Mouse (Mus musculus) heart, embryonic 10.5 days (tissue): ENCODE data around the gene Agtpbp1. TPM values are rescaled to one million over a fixed set of nuclear protein-coding genes. Genes with fewer than 3 reads are reported as not detected.

Source experiments
- DNase-seq: peaks from one replicate; pipeline ENCODE4 v3.0.0-alpha.2; 2017; ENCODE audit warnings: low spot score
- H3K27ac ChIP-seq: fragments of 300-500 bp; sonication (generic); 2 replicates; pipeline ENCODE4 v1.5.1; 2016; ENCODE audit warnings: mild to moderate bottlenecking
- H3K27me3 ChIP-seq: fragments of 300-500 bp; sonication (generic); 2 replicates; pipeline ENCODE4 v1.6.1; 2016; ENCODE audit warnings: mild to moderate bottlenecking; ENCODE audit not compliant: poor library complexity, insufficient read depth, severe bottlenecking
- H3K36me3 ChIP-seq: fragments of 300-500 bp; sonication (generic); 2 replicates; pipeline ENCODE4 v1.6.1; 2016; ENCODE audit warnings: mild to moderate bottlenecking, moderate library complexity
- H3K4me1 ChIP-seq: fragments of 300-500 bp; sonication (generic); 2 replicates; pipeline ENCODE4 v1.6.1; 2016; ENCODE audit warnings: mild to moderate bottlenecking
- H3K4me3 ChIP-seq: fragments of 300-500 bp; sonication (generic); 2 replicates; pipeline ENCODE4 v1.5.1; 2016; ENCODE audit warnings: mild to moderate bottlenecking, moderate library complexity
- H3K9me3 ChIP-seq: fragments of 300-500 bp; sonication (generic); 2 replicates; pipeline ENCODE4 v1.6.1; 2016; ENCODE audit warnings: mild to moderate bottlenecking, moderate library complexity
- WGBS: fragments of 180-500 bp; shearing (Covaris S2); methylation state at CpG from one replicate; pipeline ENCODE4 v1.1.7; 2016; 5-methylcytosine and 5-hydroxymethylcytosine counted together
- polyA plus RNA-seq: library from polyadenylated mRNA; unstranded; fragments of >200 nt; fragmentation: Nextera tagmentation; extraction: Ambion mirVana; gene quantifications from 2 replicates; pipeline ENCODE4 v1.2.1, GENCODE M21; 2016

The Agtpbp1 gene
- polyA plus RNA-seq, 1 experiment from 2014 or later, result 8.8 TPM

GRCm38 (mm10) chr13:59468181-59468802 is 116.7 kb downstream of the Agtpbp1 start:
- Histone ChIP-seq H3K27ac (no peak overlapping the region), H3K4me1 (peaks cover 7% of the 10 kb centered on the region; the same call in 1 of the 2 replicates), H3K9me3 (no peaks in the 10 kb centered on the region), H3K4me3 (no peak overlapping the region), H3K27me3 (no peaks in the 10 kb centered on the region), H3K36me3 (no peaks in the 10 kb centered on the region; the same call in 1 of the 2 replicates)
- WGBS, result 82% methylated on average over 8 of the region's 8 CpGs
- DNase-seq, result no peak

DNA sequence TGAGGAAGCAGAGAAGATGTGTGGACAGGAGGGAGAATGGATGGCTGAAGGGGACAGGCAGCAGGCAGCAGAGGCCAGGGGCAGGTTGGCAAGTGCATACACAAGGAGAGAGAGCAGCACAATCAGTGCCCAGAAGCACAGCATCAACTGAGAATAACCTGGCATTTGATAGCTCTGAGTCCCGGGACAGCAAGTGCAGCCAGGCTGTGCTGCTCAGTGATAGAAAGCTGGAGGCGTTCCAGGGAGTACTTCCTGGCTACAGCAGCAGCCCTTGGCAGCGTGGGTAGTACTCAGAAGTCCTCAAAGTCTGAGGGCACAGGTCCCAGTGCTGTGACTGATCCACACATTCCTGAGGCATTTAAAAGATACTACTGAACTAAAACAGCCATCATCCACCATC is 117.4 kb downstream of the Agtpbp1 start:
- H3K36me3 ChIP-seq, result no peaks in the 10 kb centered on the region; the same call in 1 of the 2 replicates
- WGBS, result 56% methylated on average over 3 of the region's 3 CpGs
- H3K27me3 ChIP-seq, result no peaks in the 10 kb centered on the region
- H3K27ac ChIP-seq, result no peak overlapping the region
- DNase-seq, result no peak
- no peak overlapping the region for H3K4me3 ChIP-seq
- peaks cover 7% of the 10 kb centered on the region; the same call in 1 of the 2 replicates for H3K4me1 ChIP-seq
- H3K9me3 ChIP-seq, result no peaks in the 10 kb centered on the region

DNA sequence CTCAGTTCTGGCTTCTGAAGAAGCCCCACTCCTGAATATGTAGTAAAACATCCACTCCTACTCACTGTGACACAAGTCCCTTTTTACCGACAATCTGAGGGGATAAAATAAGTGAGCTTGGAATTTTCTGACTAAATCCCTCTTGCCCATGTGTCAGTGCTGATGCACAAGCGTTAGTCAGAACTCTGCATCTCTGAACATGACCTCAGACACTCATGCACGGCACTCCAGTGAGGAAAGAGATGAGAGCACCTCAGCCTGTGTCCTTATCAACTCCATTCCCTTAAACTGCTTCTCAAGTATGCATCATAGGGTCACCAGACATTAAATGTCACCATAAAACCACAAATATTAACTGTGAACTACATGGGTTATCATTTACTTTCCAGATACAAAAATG is 124.1 kb downstream of the Agtpbp1 start:
- H3K4me1 ChIP-seq, result no peaks in the 10 kb centered on the region
- H3K9me3 ChIP-seq, result no peaks in the 10 kb centered on the region
- H3K27me3 ChIP-seq, result no peaks in the 10 kb centered on the region
- 79% methylated on average over 3 of the region's 3 CpGs for WGBS
- H3K36me3 ChIP-seq, result peaks cover 3% of the 10 kb centered on the region; the same call in 1 of the 2 replicates
- H3K4me3 ChIP-seq, result no peak overlapping the region
- no peak overlapping the region for H3K27ac ChIP-seq
- DNase-seq, result no peak

DNA sequence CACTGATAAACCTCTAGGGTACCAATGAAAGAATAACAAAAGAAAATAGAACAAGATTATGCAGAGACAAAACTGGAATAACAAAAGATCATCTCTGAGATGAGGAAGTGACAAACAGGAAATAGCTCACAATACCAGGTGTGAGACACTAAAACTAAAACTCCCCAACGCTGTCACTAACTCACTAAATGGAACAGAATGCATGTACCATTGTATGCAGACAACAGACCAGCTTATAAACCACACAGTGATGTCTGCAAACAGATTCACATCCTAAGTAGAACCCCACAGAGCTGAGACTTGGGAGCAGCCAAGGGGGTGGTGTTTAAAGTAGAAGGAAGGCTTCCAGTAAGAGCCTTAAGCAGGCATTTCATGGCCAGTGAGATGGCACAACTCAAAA is 128.8 kb downstream of the Agtpbp1 start:
- no peak for DNase-seq
- Histone ChIP-seq H3K4me1 (peaks cover 32% of the 10 kb centered on the region), H3K27me3 (no peaks in the 10 kb centered on the region), H3K4me3 (no peak overlapping the region), H3K36me3 (0 out of 2 replicates have a peak, but pooled peaks cover 3% of the 10 kb centered on the region), H3K27ac (no peak overlapping the region), H3K9me3 (no peaks in the 10 kb centered on the region)
- WGBS, result 77% methylated on average over 1 of the region's 1 CpGs

DNA sequence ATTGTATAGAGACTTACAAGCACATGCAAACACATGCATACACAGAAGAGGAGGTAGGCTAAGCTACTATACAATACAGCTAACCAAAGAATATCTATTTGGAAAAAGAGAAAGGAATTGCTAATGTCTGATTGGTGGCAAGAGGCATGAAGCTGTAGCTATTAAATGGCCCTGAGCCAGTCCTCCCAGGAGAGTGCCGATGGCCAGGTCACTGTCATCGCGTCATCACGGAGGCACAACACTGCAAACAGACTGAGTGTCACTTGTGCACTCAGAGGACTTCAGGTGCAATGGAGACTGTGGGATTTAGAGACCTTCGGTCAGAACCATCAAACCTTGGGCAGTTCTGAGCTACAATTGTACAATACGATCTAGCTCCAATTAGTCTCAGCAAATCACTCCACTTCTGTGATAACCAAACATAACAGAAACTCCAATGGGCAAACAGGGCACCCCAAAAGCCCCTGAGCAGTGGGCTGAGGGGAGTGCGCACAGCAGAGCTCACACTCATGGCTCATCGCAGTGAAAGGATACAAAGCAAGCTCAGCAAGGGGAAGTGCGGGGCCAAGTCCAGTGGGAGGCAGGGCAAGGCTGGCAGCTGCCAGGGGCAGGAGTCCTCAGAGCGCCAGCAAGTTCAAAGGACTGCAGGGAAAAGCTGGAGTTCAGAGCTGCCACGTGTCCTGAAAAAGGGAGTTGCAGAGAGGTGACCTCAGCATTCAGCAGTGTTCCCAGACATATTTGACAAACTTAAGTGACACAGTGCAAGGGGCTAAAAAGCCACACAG is 130.8 kb downstream of the Agtpbp1 start:
- H3K4me1 ChIP-seq, result peaks cover 32% of the 10 kb centered on the region
- H3K27me3 ChIP-seq, result no peaks in the 10 kb centered on the region
- no peak overlapping the region for H3K4me3 ChIP-seq
- WGBS, result 83% methylated on average over 11 of the region's 11 CpGs
- DNase-seq, result no peak
- peak overlapping the region; percentile 22; the same call in 1 of the 2 replicates for H3K27ac ChIP-seq
- no peaks in the 10 kb centered on the region for H3K36me3 ChIP-seq
- H3K9me3 ChIP-seq, result no peaks in the 10 kb centered on the region

GRCm38 (mm10) chr13:59453582-59453981 is 131.4 kb downstream of the Agtpbp1 start:
- no peak for DNase-seq
- peaks cover 32% of the 10 kb centered on the region for H3K4me1 ChIP-seq
- no peaks in the 10 kb centered on the region for H3K36me3 ChIP-seq
- 74% methylated on average over 6 of the region's 6 CpGs for WGBS
- H3K27me3 ChIP-seq, result no peaks in the 10 kb centered on the region
- H3K4me3 ChIP-seq, result no peak overlapping the region
- H3K9me3 ChIP-seq, result no peaks in the 10 kb centered on the region
- peak overlapping the region; percentile 50; the same call in 1 of the 2 replicates for H3K27ac ChIP-seq

GRCm38 (mm10) chr13:59453045-59453444 is 132.0 kb downstream of the Agtpbp1 start:
- H3K36me3 ChIP-seq, result no peaks in the 10 kb centered on the region
- H3K4me1 ChIP-seq, result peaks cover 32% of the 10 kb centered on the region
- no peak overlapping the region for H3K4me3 ChIP-seq
- no peaks in the 10 kb centered on the region for H3K27me3 ChIP-seq
- H3K27ac ChIP-seq, result peak overlapping the region; percentile 50
- no peaks in the 10 kb centered on the region for H3K9me3 ChIP-seq
- WGBS, result 64% methylated on average over 2 of the region's 2 CpGs
- DNase-seq, result no peak

GRCm38 (mm10) chr13:59450840-59451239 is 134.2 kb downstream of the Agtpbp1 start:
- Histone ChIP-seq H3K9me3 (no peaks in the 10 kb centered on the region), H3K4me1 (peaks cover 32% of the 10 kb centered on the region), H3K4me3 (no peak overlapping the region), H3K27me3 (no peaks in the 10 kb centered on the region), H3K27ac (no peak overlapping the region), H3K36me3 (no peaks in the 10 kb centered on the region)
- 88% methylated on average over 10 of the region's 10 CpGs for WGBS
- DNase-seq, result no peak

GRCm38 (mm10) chr13:59447130-59447529 is 137.9 kb downstream of the Agtpbp1 start:
- 77% methylated on average over 7 of the region's 7 CpGs for WGBS
- DNase-seq, result no peak
- H3K36me3 ChIP-seq, result no peaks in the 10 kb centered on the region

DNA sequence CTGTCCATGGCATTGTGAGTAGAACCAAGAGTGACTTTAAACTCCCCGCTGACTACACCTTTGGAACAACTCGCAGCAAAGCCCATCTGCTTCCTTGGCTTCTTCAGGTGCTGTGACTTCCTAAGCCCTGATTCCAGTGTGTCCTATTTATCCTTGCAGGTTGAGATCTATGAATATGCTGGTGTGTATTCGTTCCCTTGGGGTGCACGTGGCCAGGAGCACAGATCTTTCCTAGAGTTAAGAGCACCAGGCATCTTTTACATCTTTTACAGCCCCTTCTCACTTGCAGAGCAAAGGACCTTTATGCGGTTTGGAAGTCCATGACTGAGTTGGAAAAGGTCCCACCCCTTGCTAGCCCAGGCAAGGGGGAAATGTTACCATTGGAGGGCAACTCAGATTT is 139.8 kb downstream of the Agtpbp1 start:
- WGBS, result 89% methylated on average over 5 of the region's 5 CpGs
- Histone ChIP-seq H3K4me1 (no peaks in the 10 kb centered on the region), H3K27ac (no peak overlapping the region), H3K27me3 (no peaks in the 10 kb centered on the region), H3K4me3 (no peak overlapping the region), H3K9me3 (no peaks in the 10 kb centered on the region), H3K36me3 (no peaks in the 10 kb centered on the region)
- DNase-seq, result no peak

More at GRCm38 (mm10) chr13:59447130-59447529, 137.9 kb downstream of the Agtpbp1 start:
- Histone ChIP-seq H3K4me3 (no peak overlapping the region), H3K9me3 (no peaks in the 10 kb centered on the region), H3K27ac (no peak overlapping the region), H3K4me1 (peaks cover 6% of the 10 kb centered on the region), H3K27me3 (no peaks in the 10 kb centered on the region)

GRCm38 (mm10) chr13:59444371-59444770 is 140.7 kb downstream of the Agtpbp1 start:
- no peak overlapping the region for H3K4me3 ChIP-seq
- no peak overlapping the region for H3K27ac ChIP-seq
- no peaks in the 10 kb centered on the region for H3K27me3 ChIP-seq
- DNase-seq, result no peak
- H3K9me3 ChIP-seq, result no peaks in the 10 kb centered on the region
- 79% methylated on average over 6 of the region's 6 CpGs for WGBS
- no peaks in the 10 kb centered on the region for H3K4me1 ChIP-seq
- H3K36me3 ChIP-seq, result no peaks in the 10 kb centered on the region

DNA sequence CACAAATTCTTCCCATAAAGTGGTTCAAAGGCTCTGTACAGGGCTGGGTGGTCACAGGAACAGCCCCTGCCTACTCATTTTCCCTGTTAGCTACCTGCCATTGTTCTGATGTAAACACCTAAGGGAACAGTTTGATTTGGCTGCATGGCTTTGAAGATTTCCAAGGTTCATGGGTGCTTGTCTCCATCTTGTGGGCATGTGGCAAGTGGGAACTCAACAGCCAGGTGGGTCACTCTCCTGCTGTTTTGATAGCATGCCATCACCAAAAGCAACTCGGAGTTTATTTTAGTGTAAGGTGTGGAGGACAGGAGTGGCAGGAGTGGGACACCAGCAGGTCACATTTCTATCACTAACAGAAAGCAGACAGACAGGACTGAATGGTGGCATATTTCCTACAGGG is 145.3 kb downstream of the Agtpbp1 start:
- WGBS, result 73% methylated on average over 1 of the region's 1 CpGs

GRCm38 (mm10) chr13:59434554-59434953 is 150.5 kb downstream of the Agtpbp1 start:
- DNase-seq, result no peak
- peaks cover 6% of the 10 kb centered on the region for H3K4me1 ChIP-seq
- H3K27ac ChIP-seq, result no peak overlapping the region
- H3K9me3 ChIP-seq, result no peaks in the 10 kb centered on the region
- no peak overlapping the region for H3K4me3 ChIP-seq
- no peaks in the 10 kb centered on the region for H3K27me3 ChIP-seq
- 80% methylated on average over 1 of the region's 1 CpGs for WGBS
- H3K36me3 ChIP-seq, result no peaks in the 10 kb centered on the region

More for the DNA sequence above, 145.3 kb downstream of the Agtpbp1 start:
- Histone ChIP-seq H3K36me3 (no peaks in the 10 kb centered on the region), H3K27ac (no peak overlapping the region), H3K4me3 (no peak overlapping the region), H3K4me1 (no peaks in the 10 kb centered on the region), H3K27me3 (no peaks in the 10 kb centered on the region), H3K9me3 (no peaks in the 10 kb centered on the region)
- no peak for DNase-seq
